Mouse (Mus musculus) embryonic facial prominence, embryonic 15.5 days (tissue): ENCODE measurements around the gene Lefty2. TPM values are rescaled to one million over a fixed set of nuclear protein-coding genes. Genes with fewer than 3 reads are reported as not detected.
"Not testable (repeated sequence)": the region's sequence is repeated elsewhere in the genome, so short reads cannot be mapped to it uniquely, and the experiment has no call there.

Experiments used
- ATAC-seq: fragments of 200-750 bp; cut with Nextera tagmentation; 2 replicates; pipeline ENCODE4 v1.8.0; 2017; ENCODE audit warnings: low read depth, moderate TSS enrichment; ENCODE audit not compliant: insufficient number of reproducible peaks, low FRiP score, low TSS enrichment
- H3K27ac ChIP-seq: fragments of 300-500 bp; sonication (generic); replicated peaks from 2 replicates; pipeline ENCODE4 v1.5.1; 2015; ENCODE audit warnings: mild to moderate bottlenecking, inconsistent platforms
- H3K27me3 ChIP-seq: fragments of 300-500 bp; sonication (generic); 2 replicates; pipeline ENCODE4 v1.6.1; 2015; ENCODE audit warnings: inconsistent platforms
- H3K36me3 ChIP-seq: fragments of 300-500 bp; sonication (generic); 2 replicates; pipeline ENCODE4 v1.6.1; 2015; ENCODE audit warnings: mild to moderate bottlenecking, inconsistent platforms
- H3K4me1 ChIP-seq: fragments of 300-500 bp; sonication (generic); 2 replicates; pipeline ENCODE4 v1.6.1; 2015; ENCODE audit warnings: inconsistent platforms
- H3K4me2 ChIP-seq: fragments of 300-500 bp; sonication (generic); replicated peaks from 2 replicates; pipeline ENCODE4 v1.6.1; 2015; ENCODE audit warnings: mild to moderate bottlenecking, inconsistent platforms
- H3K4me3 ChIP-seq: fragments of 300-500 bp; sonication (generic); replicated peaks from 2 replicates; pipeline ENCODE4 v1.5.1; 2015; ENCODE audit warnings: mild to moderate bottlenecking, inconsistent platforms
- H3K9ac ChIP-seq: fragments of 300-500 bp; sonication (generic); 2 replicates; pipeline ENCODE4 v1.6.1; 2015; ENCODE audit warnings: inconsistent platforms
- H3K9me3 ChIP-seq: fragments of 300-500 bp; sonication (generic); replicated peaks from 2 replicates; pipeline ENCODE4 v1.6.1; 2016; ENCODE audit warnings: inconsistent platforms
- WGBS: fragments of 180-500 bp; shearing (Covaris S2); methylation state at CpG from one replicate; pipeline ENCODE4 v1.1.7; 2015; 5-methylcytosine and 5-hydroxymethylcytosine counted together
- polyA plus RNA-seq: library from polyadenylated mRNA; unstranded; fragments of >200 nt; fragmentation: Nextera tagmentation; extraction: Ambion mirVana; gene quantifications from 2 replicates; pipeline ENCODE4 v1.2.1, GENCODE M21; 2015

Lefty2 gene
- polyA plus RNA-seq, 1 experiment from 2014 or later, result 0.24 TPM

DNA sequence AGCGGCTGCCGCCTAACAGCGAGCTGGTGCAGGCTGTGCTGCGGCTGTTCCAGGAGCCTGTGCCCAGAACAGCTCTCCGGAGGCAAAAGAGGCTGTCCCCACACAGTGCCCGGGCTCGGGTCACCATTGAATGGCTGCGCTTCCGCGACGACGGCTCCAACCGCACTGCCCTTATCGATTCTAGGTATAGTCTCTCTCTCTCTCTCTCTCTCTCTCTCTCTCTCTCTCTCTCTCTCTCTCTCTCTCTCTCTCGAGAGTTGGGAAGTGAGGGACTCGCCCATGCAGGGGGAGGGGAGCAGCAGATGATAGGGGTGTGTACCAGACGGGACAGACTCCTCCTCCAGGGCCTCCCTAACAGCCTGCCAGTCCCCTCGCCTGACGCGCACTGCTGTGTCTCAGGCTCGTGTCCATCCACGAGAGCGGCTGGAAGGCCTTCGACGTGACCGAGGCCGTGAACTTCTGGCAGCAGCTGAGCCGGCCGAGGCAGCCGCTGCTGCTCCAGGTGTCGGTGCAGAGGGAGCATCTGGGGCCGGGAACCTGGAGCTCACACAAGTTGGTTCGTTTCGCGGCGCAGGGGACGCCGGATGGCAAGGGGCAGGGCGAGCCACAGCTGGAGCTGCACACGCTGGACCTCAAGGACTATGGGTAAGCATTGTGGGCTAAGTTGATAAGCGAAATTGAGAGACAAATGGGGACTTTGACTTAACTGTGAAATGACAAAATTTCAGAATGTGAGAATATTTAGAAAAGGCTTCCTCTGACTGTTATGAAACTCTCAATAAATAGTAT is 43.9 kb downstream of the Lefty2 start:
- not testable (repeated sequence) for H3K9ac ChIP-seq, H3K27ac ChIP-seq, H3K36me3 ChIP-seq, H3K4me1 ChIP-seq, H3K9me3 ChIP-seq
- ATAC-seq, result peak; percentile 83
- Histone ChIP-seq H3K4me3 (peak overlapping the region; percentile 34), H3K4me2 (peak overlapping the region; percentile 56), H3K27me3 (peaks cover 47% of the 10 kb centered on the region)
- 2% methylated on average over 39 of the region's 41 CpGs for WGBS

GRCm38 (mm10) chr1:180937631-180938030 is 44.7 kb downstream of the Lefty2 start:
- not testable (repeated sequence) for H3K4me3 ChIP-seq, H3K4me2 ChIP-seq, ATAC-seq, H3K9me3 ChIP-seq, H3K27ac ChIP-seq, H3K36me3 ChIP-seq, H3K9ac ChIP-seq
- peaks cover 11% of the 10 kb centered on the region for H3K4me1 ChIP-seq
- 43% methylated on average over 13 of the region's 13 CpGs for WGBS
- peaks cover 47% of the 10 kb centered on the region for H3K27me3 ChIP-seq

DNA sequence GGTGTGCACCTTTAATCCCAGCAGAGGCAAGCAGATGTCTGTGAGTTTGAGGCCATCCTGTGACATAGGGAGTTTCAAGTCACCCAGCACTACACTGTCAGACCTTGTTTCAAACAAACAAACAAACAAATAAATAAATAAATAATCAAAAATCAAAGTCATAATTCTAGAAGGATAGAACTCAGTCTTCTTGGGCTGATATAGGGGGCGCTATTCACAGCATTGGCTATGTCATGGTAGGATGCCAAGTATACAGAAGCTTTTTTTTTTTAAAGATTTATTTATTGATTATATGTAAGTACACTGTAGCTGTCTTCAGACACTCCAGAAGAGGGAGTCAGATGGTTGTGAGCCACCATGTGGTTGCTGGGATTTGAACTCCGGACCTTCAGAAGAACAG is 45.9 kb downstream of the Lefty2 start:
- WGBS, result 73% methylated on average over 2 of the region's 2 CpGs
- not testable (repeated sequence) for H3K9ac ChIP-seq, ATAC-seq, H3K36me3 ChIP-seq, H3K27ac ChIP-seq, H3K4me2 ChIP-seq, H3K9me3 ChIP-seq, H3K4me3 ChIP-seq
- Histone ChIP-seq H3K27me3 (peaks cover 40% of the 10 kb centered on the region), H3K4me1 (peaks cover 21% of the 10 kb centered on the region)

- no peak overlapping the region for H3K27ac ChIP-seq
- 0 out of 2 replicates have a peak overlapping the region, but pooled peaks have one; percentile 62 for H3K9ac ChIP-seq
- H3K4me2 ChIP-seq, result peak overlapping the region; percentile 86
- no peaks in the 10 kb centered on the region for H3K36me3 ChIP-seq
- ATAC-seq, result no peak
- peaks cover 40% of the 10 kb centered on the region for H3K4me1 ChIP-seq
- peaks cover 20% of the 10 kb centered on the region for H3K27me3 ChIP-seq
- H3K4me3 ChIP-seq, result no peak overlapping the region
- no peaks in the 10 kb centered on the region for H3K9me3 ChIP-seq
- WGBS, result 88% methylated on average over 7 of the region's 7 CpGs
These were observed 48.0 kb downstream of the Lefty2 start for GRCm38 (mm10) chr1:180940776-180941460.

GRCm38 (mm10) chr1:180941726-180942125 is 48.8 kb downstream of the Lefty2 start:
- Histone ChIP-seq H3K4me1 (peaks cover 45% of the 10 kb centered on the region), H3K4me2 (peak overlapping the region; percentile 86), H3K27ac (peak overlapping the region; percentile 89), H3K27me3 (peaks cover 15% of the 10 kb centered on the region), H3K4me3 (peak overlapping the region; percentile 90), H3K9ac (peak overlapping the region; percentile 62), H3K9me3 (no peaks in the 10 kb centered on the region), H3K36me3 (no peaks in the 10 kb centered on the region)
- no peak for ATAC-seq
- 5% methylated on average over 18 of the region's 18 CpGs for WGBS

- Histone ChIP-seq H3K9me3 (no peaks in the 10 kb centered on the region), H3K9ac (peak within 1 kb of the TSS; percentile 62), H3K4me2 (peak within 1 kb of the TSS; percentile 86), H3K4me3 (peak within 1 kb of the TSS; percentile 90), H3K4me1 (peaks cover 45% of the 10 kb centered on the region), H3K27me3 (peaks cover 14% of the 10 kb centered on the region), H3K27ac (peak within 1 kb of the TSS; percentile 89), H3K36me3 (no peaks in the 10 kb centered on the region; the same call in 1 of the 2 replicates)
- ATAC-seq, result peak; percentile 49
- under 1% methylated on average over 73 of the region's 73 CpGs for WGBS
These were observed 49.5 kb downstream of the Lefty2 start, which contains the start of gene Tmem63a for GRCm38 (mm10) chr1:180942166-180943031. TSS of gene Tmem63a (plus strand) at chr1:180942344.

DNA sequence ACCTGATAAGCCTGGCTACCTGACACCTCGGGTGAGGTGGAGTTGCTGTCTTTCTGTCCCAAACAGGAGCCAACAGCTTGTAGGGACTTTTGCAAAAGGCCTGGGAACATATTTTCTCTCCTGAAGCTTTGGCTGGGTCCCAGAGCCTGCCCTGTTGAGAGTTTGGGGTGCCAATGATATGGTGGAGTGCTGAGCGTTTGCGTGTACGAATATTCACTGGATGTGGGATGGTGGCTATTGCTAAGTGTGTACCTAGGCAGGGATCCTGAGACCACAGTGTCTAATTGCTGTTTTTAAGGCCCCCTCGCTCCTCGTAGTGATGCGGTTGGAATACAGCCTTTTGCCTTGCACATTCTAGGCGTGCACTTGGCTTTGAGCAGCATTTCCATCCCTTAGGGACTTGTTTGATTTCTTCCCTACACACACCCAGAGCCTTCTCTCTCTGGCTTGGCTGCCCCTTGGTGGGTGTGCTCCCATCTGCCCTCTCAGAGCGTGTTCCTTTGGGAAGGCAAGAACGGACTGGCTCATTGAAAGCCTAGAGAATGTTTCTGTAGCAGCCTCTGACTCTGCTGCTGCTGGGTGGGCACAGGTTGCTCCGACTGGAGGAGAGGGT is 50.2 kb downstream of the Lefty2 start:
- H3K27ac ChIP-seq, result peak overlapping the region; percentile 89
- H3K36me3 ChIP-seq, result peaks cover 3% of the 10 kb centered on the region; the same call in 1 of the 2 replicates
- H3K27me3 ChIP-seq, result peaks cover 6% of the 10 kb centered on the region
- H3K4me2 ChIP-seq, result peak overlapping the region; percentile 86
- H3K9ac ChIP-seq, result peak overlapping the region; percentile 62
- H3K4me1 ChIP-seq, result peaks cover 45% of the 10 kb centered on the region
- no peaks in the 10 kb centered on the region for H3K9me3 ChIP-seq
- H3K4me3 ChIP-seq, result peak overlapping the region; percentile 90
- WGBS, result 31% methylated on average over 11 of the region's 11 CpGs
- ATAC-seq, result no peak

DNA sequence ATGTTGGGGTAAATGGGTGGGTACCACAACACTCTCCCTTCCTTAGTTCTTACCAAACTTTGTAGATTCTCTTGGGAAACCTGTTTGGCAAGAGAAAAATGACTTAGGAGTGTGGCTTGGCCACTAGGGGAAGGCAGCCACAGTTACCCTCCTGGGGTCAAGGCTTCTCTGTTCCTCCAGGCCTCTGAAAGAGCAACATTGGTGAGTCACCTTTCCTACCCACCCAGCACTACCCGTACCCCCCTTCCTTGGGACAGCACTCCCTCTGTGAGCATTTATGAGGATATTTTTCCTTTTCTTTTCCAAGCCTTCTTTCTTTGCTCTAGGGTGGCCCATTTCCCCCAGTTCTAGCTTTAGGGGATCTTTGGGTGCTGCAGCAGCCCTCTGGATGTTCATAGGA is 51.0 kb downstream of the Lefty2 start:
- Histone ChIP-seq H3K27ac (0 out of 2 replicates have a peak overlapping the region, but pooled peaks have one; percentile 17), H3K36me3 (peaks cover 10% of the 10 kb centered on the region), H3K9ac (no peak overlapping the region), H3K4me1 (peaks cover 45% of the 10 kb centered on the region), H3K4me2 (peak overlapping the region; percentile 86), H3K9me3 (no peaks in the 10 kb centered on the region), H3K27me3 (peaks cover 6% of the 10 kb centered on the region), H3K4me3 (no peak overlapping the region)
- WGBS, result 84% methylated on average over 1 of the region's 1 CpGs
- no peak for ATAC-seq

- ATAC-seq, result no peak
- Histone ChIP-seq H3K27me3 (peaks cover 6% of the 10 kb centered on the region), H3K9ac (no peak overlapping the region), H3K27ac (peak overlapping the region; percentile 85), H3K4me1 (peaks cover 45% of the 10 kb centered on the region), H3K36me3 (peaks cover 13% of the 10 kb centered on the region), H3K9me3 (no peaks in the 10 kb centered on the region), H3K4me2 (0 out of 2 replicates have a peak overlapping the region, but pooled peaks have one; percentile 40), H3K4me3 (no peak overlapping the region)
- 73% methylated on average over 4 of the region's 4 CpGs for WGBS
These were observed 51.6 kb downstream of the Lefty2 start for GRCm38 (mm10) chr1:180944553-180944952.
